Mouse (Mus musculus) layer of hippocampus, adult 9-10 months (tissue): Measurements from ENCODE around the gene Tmem37.

Experiments
- DNase-seq: peaks from one replicate; pipeline ENCODE4 v3.0.0; 2022; ENCODE audit warnings: low spot score

The Tmem37 gene

GRCm38 (mm10) chr1:120057674-120058430 is 16.0 kb downstream of the Tmem37 start:
- DNase-seq: no peak

DNA sequence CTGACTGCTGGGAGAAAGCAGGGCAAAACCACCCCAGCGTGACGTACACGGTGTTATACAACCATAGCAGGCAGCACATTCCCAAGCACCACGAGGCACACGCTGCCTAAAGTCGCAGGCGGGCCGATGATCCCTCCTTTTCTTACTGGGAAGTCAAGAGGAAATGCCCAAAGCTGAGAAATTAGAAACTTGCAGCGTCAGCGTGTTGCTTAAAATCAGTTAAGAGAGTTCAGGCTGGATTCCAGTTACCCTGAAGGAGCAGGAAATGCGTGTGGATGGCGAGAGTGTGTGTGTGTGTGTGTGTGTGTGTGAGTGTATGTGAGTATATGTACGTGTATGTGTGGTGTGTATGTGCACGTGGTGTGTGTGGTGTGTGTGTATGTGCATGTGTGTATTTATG is 16.8 kb downstream of the Tmem37 start:
- DNase-seq: no peak

DNA sequence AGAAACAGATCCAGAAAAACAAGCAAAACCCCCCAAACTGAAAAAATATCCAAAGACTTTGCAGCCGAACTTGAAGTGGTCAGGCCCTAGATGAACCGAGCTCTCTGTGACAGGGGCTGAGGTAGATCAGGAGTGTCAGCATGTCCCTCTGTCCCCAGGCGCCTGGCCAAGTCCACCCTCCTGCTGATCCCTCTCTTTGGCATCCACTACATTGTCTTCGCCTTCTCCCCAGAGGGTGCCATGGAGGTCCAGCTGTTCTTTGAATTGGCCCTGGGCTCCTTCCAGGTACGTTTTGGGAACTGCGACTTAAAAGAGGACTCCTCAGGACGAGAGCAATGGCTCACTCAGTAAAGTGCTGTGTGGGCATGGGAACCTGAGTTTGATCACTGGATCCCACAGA is 17.6 kb downstream of the Tmem37 start:
- no peak for DNase-seq

DNA sequence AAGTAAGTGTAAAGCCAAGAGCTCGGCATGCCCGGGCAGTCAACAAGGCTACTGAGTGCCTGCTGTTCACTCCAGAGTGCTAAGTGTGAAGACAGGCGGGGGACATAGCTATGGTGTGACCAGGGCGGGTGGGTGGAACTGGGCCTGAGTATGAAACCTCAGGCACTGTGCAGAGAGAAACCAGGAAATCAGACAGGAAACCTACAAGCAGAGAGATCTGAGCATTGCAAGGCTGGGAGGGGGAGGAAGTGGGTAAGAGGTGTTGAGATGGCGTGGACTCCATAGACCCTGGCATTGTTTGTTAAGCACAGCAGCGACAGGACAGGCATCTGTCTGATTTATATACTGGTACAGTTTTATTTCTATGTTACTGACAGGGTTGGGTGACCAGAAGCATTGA is 18.4 kb downstream of the Tmem37 start:
- no peak for DNase-seq

DNA sequence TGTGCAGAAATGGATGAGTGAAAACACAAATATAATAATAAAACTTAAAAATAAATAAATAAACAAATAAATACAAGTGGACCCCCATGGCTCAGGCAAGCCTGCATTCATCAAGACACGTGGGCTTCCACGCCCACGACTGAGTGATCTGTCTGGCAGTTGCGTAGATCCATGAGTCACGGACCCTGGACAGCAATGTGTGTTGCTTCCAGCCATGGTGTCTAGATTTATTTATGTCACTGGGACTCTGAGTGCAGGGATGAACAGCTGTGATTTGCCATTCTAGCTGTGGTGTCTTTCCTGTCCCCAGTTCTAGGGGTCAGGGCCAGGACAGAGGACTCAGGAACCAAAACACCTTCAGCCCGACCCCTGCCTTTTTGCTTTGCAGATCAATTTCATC is 18.9 kb downstream of the Tmem37 start:
- DNase-seq: no peak

GRCm38 (mm10) chr1:120051070-120051469 is 22.8 kb downstream of the Tmem37 start:
- DNase-seq: no peak

- no peak for DNase-seq
Measured at GRCm38 (mm10) chr1:120047325-120047724, 26.5 kb downstream of the Tmem37 start.

GRCm38 (mm10) chr1:120044584-120044983 is 29.3 kb downstream of the Tmem37 start:
- no peak for DNase-seq

DNA sequence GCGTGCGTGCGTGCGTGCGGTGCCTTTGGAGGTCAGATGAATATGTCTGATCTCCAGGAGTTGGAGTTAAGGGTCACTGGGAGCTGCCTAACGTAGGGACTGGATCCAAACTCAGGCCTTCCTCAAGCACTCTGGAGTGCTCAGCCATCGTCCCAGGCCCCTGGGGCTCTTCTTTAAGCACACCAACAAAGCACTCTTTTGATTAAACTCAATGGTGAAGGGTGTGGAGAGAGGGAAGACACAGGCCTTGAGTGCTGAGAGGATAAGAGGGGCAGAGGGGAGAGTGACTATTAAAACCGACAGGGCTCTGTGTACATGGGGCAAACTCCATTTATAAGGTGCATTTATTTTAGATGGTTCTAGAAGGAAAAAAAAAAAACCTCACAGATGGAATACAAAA is 31.5 kb downstream of the Tmem37 start:
- DNase-seq: no peak

- DNase-seq: no peak
Measured at GRCm38 (mm10) chr1:120038594-120038993, 35.3 kb downstream of the Tmem37 start.

DNA sequence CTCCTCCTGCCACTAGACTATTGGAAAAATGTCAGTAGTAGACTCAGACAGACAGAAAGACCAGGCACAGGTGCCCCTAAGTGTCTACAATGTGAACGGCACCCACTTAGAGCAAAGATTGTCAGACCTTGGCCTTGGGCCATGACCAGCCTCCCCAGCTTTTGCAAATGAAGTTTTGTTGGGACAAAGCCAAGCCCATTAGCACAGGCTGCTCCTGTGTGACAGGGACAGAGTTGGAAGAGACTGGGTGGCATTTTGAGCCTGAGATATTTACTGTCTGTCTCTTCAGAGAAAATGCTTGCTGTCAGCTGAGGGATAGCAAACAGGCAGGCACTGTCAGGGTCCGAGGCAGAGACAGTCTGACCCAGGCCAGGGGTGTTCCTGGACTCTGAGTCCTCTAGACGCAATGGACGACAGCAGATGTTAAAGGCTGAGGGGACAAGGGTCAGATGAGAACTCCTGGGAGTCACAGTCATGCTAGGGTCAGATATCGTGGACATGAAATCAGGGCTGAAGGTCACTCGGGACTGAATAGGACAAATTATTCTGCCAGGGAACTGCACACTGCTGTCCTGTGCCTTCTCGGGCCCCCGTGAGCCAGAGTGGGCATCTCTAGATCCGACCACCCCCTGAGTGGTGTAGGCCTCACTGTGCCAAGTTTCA is 36.7 kb downstream of the Tmem37 start:
- DNase-seq: no peak

DNA sequence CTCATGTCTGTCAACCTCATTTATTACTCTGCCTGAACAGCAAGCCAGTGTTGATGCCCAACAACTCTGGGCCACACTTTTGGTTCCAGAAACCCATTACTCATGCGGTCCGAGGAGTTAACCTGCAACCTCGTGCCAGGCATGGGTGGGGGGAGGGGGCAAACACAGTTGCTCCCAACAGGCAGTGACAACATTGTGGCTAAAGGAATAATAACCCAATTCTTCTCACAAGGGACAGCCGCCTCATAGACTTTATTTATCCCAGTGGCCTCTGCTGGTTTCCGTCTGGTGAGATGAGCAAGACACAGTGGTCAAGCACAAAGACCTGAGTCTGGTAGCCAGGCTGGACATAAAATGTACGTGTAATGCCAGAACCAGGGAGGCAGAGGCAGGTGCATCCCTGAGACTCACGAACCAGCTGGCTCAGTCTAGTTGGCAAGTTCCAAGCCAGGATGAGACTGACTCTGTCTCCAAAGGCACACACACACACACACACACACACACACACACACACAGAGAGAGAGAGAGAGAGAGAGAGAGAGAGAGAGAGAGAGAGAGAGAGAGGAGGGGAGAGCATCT is 38.3 kb downstream of the Tmem37 start:
- no peak for DNase-seq

DNA sequence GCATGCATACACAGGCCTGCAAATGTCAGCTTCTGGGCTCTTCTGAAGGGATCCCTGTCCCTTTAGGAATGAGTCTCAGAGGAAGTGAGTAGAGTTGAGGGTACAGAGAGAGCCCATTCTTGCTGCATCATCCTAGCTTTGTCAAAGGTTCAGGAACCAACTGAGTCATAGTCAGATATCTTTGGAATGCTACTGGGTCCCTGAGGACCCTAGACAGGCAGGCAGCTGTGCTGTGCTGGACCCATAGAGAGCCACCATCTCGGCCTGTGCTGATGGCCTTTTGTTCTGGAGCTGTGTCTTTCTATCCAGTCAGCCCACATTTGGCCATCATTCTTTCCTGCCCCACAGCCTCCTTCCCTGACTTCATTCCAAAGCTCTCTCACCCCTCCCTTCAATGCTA is 39.1 kb downstream of the Tmem37 start:
- no peak for DNase-seq

GRCm38 (mm10) chr1:120033469-120033854 is 40.4 kb downstream of the Tmem37 start:
- no peak for DNase-seq

DNA sequence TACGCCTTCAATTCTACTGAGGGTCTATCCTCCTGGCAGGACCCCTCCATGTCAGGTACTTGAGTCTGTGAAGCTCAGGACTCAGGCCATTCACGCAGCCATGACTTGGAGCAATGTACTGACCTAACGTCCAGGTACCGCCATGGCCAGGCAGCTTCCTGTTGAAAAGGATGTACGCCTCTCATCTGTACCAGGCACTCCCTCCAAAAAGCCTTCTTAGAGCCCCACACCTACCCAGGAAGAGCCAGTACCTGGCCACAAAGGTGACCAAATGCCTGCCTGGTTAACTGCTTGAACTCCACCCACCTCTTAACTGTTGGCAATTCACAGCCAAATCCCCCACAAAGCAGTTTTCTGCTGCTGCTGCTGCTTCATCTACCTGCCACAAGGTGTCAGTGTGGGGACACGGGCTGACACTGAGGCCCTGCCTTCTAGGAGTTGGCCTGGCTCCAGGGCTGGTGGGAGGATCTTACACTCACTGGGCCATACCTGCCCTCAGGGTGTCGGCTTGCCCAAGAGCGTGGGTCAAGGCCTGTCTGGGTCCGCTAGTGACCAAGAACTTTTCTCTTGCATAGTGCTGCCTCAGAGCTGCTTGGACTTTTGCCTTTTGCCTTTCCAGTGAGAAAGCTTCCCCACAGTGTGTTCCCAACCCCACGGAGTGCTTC is 40.9 kb downstream of the Tmem37 start:
- DNase-seq: peak; percentile 25

DNA sequence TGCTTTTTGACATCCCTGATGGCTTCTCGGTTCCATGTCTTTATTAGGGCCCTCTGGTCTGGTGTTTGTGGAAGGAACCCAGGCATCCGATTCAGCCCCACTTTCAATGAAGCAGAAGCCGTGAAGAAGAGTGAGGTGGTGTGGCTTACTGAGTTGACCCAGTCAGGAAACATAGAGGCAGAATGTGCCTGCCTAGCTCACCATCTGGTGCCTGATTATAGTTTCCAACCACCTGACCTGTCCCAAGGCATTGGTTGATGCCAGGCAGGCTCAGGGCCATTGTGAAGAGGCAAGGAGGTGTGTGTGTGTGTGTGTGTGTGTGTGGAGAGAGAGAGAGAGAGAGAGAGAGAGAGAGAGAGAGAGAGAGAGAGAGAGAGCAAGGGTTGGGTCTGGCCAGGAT is 43.4 kb downstream of the Tmem37 start:
- DNase-seq: no peak

- DNase-seq: no peak
Measured at GRCm38 (mm10) chr1:120027693-120028092, 46.2 kb downstream of the Tmem37 start.

DNA sequence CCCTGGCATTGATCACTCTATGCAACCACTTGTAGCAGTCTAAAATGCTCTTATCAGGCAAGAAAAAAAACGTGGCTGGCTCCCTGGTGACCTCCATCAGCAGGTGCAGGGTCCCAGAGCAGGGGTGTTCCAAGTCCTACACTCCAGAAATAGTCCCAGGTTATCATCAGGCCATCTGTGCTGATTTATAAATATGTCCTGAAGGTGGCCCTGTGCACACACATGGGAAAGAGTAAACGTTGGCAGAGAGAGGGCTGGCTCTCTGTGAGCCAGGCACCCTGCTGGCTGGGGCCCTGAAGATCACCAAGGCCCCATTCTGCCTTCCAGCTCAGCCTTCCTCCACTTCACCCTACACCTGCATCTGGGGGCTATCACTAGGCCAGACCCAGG is 48.8 kb downstream of the Tmem37 start:
- no peak for DNase-seq

- no peak for DNase-seq
Measured at GRCm38 (mm10) chr1:120024331-120025049, 49.4 kb downstream of the Tmem37 start.

- DNase-seq: no peak
Measured at GRCm38 (mm10) chr1:120021951-120022350, 51.9 kb downstream of the Tmem37 start.

DNA sequence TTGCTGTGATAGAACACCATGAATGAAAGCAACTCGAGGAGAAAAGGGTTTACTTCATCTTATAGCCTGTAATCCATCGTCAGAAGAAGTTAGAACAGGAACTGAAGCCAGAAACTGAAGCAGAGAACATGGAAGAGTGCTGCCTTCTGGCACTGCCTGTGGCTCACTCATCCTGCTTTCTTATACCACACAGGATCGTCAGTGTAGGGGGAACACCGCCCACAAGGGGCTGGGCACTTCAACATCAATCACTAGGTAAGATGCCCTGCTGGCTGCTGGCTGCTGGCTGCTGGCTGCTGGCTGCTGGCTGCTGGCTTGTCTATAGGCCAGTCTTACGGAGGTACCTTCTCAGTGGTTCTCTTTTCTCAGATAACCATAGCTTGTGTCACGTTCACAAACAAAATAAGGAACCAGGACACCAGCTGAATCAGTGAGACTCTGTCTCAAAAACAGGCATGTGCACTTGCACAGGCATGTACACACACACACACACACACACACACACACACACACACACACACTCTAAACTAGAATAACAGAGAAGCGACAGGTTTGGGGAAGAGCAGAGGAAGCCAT is 53.5 kb downstream of the Tmem37 start:
- no peak for DNase-seq

GRCm38 (mm10) chr1:120019428-120019827 is 54.4 kb downstream of the Tmem37 start:
- DNase-seq: no peak
